Mouse (Mus musculus): ENCODE data around the gene Mrpl23.

Gene Mrpl23

DNA sequence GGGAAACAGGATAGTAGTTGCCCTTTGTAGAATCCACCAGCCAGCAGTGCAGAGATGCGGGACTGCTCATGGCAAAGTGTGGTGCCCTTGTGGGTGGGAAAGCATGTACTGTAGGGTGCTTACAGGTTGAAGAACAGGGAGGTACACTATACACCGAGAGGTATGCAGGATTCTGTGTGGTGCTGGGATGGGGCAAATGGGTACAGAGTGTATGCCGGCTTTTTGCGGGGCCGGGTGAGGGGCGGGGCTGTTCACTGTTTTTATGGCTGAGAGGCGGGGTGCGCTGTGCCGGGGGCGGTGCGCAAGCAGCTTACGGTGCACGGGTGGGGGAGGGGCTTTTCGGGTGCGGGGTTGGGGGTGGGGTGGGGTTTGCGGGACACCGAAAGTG lies at the start of gene Mrpl23:
Mrpl23 (plus strand) TSS at position 16 of the 388 bp plus-strand sequence.
- in situ Hi-C loops (cut with MboI, MseI) = no loop called here

DNA sequence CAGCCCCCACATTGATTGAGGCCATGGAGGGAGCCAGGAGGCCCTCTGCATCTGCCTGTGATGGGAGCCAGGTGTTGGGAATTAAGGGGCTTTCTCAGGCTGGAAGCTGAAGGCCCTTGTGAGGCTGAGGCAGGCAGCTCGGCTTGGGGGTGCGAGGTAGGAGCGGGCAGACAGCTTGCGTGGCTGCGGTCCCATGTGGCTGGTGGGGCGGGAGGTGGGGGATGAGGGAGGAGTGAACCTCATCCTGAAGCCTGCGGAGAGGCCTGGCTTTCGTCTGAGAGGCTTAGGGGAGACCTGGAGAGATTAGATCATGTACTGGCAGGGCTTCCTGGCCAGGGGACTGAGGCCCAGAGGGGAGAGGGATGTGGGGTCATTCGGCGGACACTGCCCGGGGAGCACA lies 49.4 kb upstream of the Mrpl23 start:
- in situ Hi-C loops (cut with MboI, MseI) = no loop called here

DNA sequence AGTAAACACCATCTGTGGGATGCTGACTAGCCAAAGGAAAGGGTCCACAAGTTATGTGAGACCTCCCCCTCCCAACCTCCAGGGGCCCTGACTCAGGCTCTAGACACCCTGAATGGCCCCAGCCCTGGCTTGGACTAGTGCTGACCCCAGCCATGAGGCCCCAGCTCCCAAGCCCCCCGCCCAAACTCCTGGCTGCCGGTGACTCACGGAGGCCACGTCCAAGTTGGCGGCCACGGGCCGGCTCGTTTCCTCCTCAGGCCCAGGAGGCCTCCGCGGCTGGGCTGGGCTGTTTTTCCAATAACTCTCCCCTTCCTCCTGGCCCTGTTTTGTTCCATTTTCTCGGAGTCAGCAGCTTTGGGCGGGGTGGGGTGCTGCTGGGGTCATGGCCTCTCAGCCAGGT lies 47.7 kb upstream of the Mrpl23 start:
- in situ Hi-C loops (cut with MboI, MseI) = no loop called here

DNA sequence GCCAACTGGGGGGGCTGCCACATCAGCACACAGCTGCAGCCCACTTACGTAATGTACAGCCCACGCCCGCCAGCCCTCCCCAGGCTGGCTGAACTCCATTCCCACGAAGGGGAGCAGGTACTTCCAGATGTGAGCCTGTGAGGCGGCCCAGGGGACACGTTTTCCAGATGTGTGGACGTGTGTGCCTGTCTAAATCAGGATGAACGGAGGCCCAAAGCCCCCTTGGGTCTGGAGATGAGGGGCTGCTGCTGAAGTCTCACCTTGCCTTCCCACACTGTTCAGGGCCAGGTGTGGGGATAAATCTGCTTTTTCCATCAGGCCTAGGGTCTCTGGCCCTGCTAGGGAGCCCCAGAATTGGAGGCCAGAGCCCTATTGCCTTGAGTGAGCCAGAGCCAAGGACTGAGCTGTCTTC lies 45.7 kb upstream of the Mrpl23 start:
- in situ Hi-C loops (cut with MboI, MseI) = no loop called here

DNA sequence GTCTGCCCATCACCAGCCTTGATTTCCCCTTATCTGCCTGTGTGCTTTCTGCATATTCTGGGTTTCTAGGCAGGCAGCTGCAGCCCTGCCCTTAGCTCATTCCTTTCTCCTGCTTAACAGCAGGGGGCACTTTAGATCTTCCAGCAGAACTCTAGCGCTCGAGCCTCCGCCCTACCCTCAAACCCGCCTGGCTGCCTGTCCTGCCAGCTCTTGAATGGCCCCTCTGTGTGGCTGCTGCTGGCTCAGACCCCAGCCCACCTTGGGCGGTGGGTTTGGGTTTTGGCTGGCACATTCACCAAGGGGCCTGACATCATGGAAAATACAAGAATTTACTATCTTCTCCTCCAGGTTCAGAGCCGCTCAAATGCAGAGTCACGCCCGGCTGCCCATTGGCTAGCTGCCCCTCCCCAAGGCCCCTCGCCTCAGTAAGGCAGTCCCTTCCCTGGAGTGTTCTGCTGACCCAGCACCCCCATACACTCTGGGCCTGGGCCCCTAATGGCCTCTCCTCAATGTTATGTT lies 45.1 kb upstream of the Mrpl23 start:
- in situ Hi-C loops (cut with MboI, MseI) = no loop called here

DNA sequence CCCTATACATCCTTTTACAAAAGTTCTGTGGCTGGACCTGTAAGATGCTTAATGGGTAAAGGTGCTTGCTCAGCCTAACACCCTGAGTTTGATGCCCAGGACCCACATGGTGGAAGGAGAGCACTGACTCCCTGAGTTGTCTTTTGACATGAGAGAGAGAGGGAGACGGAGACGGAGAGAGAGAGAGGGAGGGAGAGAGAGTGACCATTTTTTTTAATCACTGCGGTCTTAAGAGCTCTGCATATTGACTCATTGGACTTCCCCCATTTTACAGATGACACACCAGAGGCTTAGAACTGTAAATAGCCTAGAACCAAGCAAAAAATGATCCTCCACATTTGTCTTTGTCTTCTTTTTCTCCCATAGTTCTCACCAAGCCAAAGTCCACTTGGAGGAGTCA lies 44.4 kb upstream of the Mrpl23 start:
- in situ Hi-C loops (cut with MboI, MseI) = no loop called here

DNA sequence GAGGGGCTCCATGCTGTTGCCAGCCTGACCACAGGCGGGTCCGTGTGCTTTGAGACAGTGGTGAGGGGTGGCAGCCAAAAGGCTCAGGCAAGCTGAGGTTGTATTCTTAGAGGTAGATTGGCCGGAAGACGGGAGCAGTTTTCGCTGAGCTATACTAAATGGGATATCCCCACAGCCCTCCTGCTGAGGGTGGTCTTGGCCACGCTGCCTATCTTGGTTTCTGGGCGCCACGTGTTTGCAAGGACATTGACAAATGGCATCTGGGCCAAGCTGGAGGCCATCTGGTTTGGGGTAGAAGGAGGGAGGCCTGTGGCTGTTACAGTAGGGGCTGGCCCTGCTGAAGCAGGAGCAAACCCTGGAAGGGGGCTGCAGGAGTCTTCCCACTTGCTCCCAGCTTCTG lies 39.0 kb upstream of the Mrpl23 start:
- in situ Hi-C loops (cut with MboI, MseI) = no loop called here

DNA sequence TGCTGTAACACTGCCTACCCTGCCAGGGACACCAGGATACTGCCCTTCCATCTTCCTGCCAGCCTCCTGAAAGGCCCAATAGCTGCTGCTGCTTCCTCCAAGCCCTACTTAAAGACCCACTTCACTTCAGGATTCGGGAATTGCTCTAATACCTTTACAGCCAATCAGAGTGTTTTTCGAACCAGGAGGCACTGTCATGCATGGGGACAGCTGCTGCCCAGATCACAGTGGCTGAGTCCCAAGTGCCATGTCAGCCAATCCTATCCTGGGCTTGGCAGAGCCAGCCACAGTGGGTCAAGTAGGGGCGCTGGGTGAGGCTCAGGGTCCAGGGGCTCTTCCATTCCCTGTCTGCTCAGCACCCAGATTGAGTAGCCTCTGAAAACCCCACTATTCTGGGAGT lies 36.3 kb upstream of the Mrpl23 start:
- in situ Hi-C loops (cut with MboI, MseI) = no loop called here

DNA sequence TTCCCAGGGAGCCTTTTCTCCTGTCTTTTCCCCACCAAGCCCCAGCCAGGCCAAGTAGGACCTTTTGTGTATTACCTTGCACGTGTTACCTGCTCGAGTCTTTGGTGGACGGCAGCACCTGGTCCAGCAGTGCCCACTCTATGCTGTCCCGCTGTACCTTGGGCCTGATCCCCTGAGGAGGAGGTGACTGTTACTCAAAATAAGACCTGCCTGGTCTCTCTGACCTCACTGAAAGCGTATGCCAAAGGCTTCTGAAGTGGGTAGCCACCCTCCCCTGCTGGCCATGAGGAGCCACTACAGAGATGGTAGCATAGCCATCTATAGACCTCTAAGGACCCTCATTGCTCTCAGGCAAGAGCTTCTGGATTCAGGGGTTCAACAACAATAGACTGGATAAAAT lies 35.7 kb upstream of the Mrpl23 start:
- in situ Hi-C loops (cut with MboI, MseI) = no loop called here

DNA sequence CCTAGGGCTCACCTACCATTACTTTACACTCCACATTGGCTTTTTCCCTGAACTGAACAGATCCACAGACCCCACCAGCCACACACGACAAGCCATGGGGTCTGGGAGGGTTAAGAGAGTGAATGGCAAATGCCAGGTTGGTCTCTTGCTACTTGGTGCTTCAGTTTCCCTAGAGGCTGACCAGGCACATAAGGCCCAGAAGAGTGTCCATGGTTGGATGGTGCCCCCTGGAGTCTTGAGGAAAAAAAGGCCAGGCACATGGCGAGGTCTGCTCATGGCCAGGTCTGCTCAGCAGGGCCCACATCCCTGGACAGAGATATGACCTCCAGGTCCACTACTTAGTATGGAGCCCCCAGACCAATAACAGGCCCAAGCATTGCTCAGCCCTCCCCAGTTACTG lies 34.7 kb upstream of the Mrpl23 start:
- in situ Hi-C loops (cut with MboI, MseI) = no loop called here

DNA sequence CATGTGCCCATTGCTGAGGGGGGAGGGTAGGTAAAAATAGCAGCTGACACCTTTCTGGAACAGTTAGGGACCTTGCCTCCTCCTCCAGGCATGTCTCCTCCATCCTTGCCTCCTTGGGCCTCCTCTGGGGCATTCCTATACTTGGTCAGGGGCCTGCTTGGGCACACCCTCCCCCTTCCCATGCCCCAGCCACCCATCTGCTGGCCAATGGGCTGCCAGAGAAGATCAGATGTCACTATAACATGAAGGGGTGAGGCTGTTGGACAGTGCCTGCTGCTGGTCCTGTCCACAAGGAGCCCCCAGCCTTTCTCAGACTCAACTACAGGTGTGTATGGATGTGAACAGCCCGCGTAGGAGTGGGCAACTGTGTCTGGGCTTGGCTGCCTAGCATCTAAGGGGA lies 33.9 kb upstream of the Mrpl23 start, which contains the start of gene Tnnt3:
Tnnt3 (plus strand) TSS at position 262 of the 400 bp plus-strand sequence.
- in situ Hi-C loops (cut with MboI, MseI) = no loop called here

DNA sequence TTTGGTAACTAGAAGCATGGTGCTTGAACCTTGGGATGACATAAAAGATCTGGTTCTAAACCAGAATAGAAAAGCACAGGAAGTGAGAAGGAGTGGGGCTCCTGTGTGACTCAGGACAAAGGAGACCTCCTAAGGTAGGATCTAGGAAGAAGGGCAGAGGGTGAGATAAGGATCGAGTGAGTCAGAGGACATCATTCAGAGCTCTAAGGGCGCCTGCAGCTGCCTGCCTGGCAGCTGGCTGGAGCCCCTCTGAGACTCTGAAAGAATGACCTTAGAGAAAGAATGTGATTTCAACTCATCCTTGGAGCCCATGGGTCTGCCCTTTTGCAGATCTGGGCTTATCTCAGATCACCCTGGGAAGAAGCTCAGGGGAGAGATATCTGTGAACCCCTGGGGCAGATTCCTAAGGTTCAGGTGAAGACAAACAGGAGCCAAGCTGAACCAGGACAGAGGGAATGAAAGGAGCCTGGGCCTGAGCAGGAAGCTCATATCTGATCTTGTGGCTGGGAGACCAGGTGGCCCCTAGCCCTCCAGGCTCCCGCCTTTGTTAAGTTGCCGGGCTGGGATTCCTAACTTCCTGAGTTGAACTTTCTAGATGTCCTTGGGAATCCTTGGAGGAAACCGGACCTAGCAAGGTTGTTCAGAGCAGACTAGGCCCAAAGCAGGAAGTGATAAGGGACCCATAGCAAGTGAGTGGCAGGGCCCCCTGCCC lies 33.3 kb upstream of the Mrpl23 start:
- in situ Hi-C loops (cut with MboI, MseI) = no loop called here

DNA sequence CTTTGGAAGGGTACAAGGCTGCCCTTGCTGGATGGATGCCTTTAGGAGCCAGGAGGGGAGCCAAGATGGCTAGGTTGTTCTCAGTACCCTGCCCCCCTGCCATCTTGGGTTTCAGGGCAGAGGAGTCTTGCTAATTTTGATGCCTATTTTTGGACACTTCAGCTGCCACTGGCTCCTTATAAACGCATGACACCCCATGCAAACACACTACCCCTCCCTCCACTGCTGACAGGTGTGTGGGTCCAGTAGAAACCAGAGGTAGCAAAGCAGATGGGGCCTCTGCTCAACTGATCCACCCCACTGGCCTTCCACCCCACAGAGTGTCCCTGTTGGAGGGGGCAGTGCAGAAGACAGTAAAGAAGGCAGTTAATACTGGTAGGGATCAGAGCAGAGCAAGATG lies 32.5 kb upstream of the Mrpl23 start:
- in situ Hi-C loops (cut with MboI, MseI) = no loop called here

DNA sequence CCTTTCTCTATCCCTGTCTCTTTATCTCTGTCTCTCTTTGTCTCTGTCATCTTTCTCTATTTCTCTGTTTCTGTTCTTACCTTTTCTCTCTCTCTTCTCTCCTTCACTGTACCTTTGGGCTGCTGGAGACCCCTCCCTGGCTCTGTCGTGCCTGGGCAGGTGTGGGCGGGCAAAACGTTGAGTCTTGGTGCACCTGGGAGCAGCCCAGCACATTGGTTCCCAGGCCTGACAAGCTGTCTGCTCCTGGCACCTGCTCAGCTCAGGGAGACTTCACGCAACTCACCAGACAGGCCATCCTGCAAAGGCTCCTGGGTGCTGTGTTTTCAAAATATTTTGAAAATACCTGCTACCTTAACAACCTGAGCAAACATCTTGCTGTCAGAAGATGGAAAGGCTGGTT lies 29.3 kb upstream of the Mrpl23 start:
- in situ Hi-C loops (cut with MboI, MseI) = no loop called here

DNA sequence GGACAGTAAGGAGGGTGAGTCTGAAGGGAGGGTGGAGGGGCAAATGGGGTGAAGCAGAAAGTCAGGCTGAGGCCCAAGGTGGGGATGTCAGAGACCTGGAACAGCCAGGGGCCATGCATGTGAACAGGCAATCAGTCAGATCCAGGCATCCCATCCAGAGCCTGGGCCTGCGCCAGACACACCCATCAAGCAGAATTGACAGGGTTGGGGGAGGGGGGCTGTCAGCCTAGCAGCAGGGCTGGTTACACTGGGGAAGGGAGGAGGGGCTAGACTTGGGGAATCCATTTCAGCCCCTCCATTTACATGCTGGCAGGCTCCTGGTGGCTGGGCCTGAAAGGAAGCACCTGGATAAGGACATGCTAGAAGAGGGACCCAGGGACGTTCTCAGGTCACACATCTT lies 26.5 kb upstream of the Mrpl23 start:
- in situ Hi-C loops (cut with MboI, MseI) = no loop called here

DNA sequence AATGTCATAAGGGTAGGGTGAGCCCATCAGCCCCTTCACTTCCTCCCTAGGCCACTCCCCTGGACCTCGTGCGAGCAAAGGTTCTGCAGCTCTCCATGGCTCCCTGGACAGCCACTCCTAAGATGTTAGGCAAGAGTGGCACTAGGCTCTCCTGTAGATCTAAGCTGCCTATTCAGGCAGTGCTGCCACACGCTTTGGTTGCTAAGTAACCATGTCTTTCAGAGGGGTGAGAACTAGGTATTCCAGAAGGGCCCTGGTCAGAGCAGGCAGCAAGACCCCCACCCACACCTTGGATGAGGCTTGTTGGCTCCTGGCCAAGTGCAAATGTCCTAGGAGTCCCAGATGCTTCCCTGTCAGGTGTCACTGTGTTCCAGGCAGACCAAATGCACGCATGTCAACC lies 26.0 kb upstream of the Mrpl23 start:
- in situ Hi-C loops (cut with MboI, MseI) = no loop called here

DNA sequence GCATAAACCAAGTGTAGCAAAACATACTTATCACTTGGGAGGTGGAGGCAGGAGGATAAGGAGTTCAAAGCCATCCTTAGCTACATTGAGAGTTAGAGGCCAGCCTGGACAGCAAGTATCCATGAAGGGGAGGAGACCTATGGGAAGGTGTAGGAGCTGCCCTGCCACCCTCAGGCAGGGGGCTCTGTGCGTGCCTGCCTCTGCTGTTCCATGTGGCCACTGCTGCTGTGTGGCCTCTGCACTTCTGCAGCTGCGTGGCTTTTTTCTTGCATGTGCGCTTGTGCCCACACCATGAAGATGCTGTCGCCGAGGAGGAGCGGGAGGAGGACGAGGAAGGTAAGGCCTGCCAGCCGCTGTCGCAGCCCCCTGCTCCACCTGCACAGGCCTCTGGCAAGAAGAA lies 25.0 kb upstream of the Mrpl23 start:
- in situ Hi-C loops (cut with MboI, MseI) = no loop called here

DNA sequence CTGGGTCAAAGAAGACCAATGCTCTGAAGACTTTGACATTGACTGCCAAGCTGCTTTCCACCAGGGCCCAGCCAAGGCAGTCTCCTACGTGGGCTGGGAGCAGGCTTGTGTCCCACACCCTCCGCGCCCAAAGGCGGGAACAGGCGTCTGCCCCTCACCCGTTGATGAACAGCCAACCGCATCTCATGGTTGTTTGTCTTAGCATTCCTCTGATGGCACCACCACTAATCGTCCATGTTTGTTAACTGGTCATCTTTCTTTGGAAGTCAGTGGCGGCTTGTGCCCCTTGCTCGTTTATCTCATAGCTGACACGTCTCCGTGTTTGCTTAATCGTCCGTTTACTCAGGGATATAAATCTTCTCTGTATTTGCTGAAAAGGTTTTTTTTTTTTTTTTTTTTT lies 23.0 kb upstream of the Mrpl23 start:
- in situ Hi-C loops (cut with MboI, MseI) = no loop called here

DNA sequence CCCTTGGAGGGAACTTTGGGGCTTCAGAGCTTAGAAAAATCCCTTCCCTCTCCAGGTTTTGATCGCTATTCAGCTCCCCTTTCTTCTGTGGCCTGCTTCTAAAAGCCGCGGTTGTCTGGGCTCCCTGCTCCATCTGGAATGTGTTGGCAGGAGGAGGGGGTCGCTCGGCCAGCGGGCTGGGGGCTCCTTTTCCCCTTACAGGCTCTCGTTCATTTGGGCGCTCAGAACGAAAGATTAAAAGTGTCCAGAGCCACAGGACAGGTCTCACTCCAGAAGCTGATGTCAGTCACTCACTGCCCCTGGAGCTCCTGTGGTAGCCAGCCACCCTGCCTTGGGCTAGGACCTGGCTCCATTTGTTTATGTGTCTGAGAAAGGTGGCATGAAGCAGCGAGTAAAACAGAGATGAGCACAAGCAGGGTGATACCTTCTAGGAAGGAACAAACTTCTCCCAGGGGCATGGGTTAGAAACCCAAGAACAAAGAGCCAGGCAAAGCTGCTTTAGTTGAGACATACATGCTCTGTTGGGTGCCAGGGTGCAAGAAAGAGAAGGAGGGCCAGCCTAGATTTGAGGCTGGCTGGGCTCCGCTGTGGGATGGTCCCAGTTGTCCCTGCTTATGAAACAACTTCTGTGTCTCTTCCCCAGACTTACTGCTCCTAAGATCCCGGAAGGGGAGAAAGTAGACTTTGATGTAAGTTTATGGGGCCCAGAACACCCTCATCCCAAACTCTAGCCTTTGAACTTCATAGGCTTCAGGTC lies 22.3 kb upstream of the Mrpl23 start:
- in situ Hi-C loops (cut with MboI, MseI) = no loop called here

DNA sequence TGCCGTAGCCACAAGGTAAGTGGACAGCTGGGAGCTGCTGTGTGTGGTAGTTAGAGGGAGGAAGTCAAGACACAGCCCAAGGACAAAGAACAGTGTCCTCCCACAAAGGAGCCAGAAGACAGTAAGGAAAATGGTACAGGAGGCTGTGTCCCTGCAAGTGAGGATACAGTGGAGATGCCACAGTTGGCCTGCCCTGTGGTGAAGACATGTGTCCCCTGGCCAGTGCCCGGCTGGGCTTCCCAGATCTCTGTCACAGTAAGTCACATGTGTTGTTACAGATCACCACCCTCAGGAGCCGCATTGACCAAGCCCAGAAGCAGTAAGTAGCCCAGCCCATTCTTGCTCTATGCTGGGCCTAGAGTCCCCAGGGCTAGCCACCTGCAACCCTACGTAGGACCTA lies 18.4 kb upstream of the Mrpl23 start:
- in situ Hi-C loops (cut with MboI, MseI) = no loop called here

DNA sequence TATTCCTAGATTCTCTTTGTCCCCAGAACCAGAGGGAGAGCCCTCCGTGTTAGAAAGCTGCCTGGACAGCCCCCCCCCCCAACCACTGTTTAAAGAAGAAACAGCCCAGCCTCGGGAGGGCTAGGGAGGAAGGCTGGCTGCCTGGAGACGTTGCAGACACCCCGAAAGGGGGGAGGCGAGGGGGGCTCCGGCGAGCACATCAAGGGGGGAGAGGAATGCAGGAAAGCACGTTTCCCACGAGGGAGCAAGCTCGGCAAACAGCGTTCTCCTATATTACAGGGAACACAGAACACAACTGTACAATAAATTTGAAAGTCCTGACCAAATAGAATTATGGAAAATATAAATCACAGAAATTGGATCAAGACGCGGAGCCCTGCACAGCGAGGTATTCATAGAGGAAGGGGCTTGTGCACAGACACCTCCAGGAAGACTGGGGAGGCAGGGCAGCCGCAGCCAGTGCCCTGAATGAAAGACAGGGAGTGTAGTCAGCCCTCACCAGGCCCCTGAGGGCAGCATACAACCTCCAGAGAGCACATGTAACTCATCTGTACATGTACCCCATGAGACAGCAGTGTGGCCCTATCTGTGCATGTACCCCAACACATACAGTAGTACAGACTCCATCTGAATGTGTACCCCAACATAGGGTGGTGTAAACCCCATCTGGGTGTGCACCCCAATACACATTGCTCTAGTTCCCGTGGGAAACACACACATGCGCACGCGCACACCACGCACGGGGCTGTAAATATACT lies 16.1 kb upstream of the Mrpl23 start:
- in situ Hi-C loops (cut with MboI, MseI) = no loop called here

DNA sequence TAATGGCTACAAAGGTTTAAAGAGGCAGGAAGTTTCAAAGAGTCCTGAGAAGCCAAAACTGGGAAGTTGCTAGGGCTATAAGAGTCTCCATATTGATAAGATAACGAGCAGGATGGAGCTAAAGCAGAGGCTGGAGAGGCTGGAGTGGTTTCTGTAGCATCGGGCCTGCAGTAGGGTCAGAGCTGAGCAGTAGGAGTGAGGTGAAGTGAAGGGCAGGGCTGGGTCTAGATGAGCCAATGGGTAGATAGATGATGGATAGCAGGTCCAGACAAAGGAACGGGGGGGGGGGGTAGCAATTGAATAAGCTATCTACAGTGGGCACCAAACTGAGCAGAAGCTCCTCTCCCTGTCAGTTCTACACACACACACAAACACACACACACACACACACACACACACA lies 15.0 kb upstream of the Mrpl23 start:
- in situ Hi-C loops (cut with MboI, MseI) = no loop called here

Data from T-helper 2 cell (primary cell).